Mouse (Mus musculus) adrenal gland, postnatal 36 days (tissue): Measurements from ENCODE around the gene Tmeff2. TPM values are rescaled to one million over a fixed set of nuclear protein-coding genes. Genes with fewer than 3 reads are reported as not detected.

ENCODE experiments used
- DNase-seq, 2 experiments: peaks; one replicate each; pipeline ENCODE4 v3.0.0; 2021; ENCODE audit warnings: mixed read lengths in 1 of 2
- microRNA-seq: library from miRNA; unstranded; fragments of <30 nt; microRNA quantifications from one replicate; pipeline ENCODE4 v1.2.0, GENCODE M21; 2021
- total RNA-seq, 2 experiments: library from RNA; stranded (reverse); gene quantifications; 2 replicates each; pipeline ENCODE4 v1.2.3; 2021

Gene Tmeff2
- total RNA-seq, 2 experiments from 2014 or later: 5.1 to 5.8 TPM

DNA sequence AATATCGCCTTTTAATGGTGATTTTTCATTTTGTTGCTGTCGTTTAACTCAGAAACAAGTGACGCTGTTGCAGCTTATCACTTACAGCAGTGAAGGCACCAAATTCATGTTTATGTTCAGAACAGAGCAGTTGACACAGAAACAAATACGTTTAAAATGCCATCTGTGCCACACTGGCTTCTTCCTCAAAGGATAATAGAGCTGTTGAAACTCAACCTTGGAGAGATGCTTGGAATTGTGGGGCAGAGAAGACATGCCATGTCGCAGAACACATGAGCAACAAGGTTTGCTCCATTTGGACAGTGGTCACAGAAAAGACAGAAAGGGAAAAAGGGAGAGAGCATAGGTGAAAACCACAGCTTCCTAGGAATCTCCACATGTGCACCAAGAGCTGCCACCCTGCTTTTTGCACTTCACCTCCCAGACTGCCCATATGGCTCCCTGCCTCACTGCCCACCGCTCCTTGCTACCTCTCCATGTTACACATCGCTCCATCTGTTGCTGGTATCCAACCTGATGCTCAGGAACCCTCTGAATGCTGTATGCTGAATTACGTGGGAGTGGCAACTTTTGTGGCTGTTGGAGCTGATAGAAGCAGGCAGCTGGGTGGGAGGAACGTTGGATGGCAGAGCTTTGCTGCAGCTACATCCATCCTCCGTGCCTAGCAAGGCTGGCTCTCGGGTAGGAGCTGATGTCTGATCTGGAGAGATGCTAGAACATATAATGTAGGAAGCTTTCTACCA, 298.8 kb downstream of the Tmeff2 start:
- DNase-seq: no peak

GRCm38 (mm10) chr1:51199954-51200353, 299.5 kb downstream of the Tmeff2 start:
- DNase-seq: no peak

GRCm38 (mm10) chr1:51215631-51216030, 315.2 kb downstream of the Tmeff2 start:
- DNase-seq: no peak

DNA sequence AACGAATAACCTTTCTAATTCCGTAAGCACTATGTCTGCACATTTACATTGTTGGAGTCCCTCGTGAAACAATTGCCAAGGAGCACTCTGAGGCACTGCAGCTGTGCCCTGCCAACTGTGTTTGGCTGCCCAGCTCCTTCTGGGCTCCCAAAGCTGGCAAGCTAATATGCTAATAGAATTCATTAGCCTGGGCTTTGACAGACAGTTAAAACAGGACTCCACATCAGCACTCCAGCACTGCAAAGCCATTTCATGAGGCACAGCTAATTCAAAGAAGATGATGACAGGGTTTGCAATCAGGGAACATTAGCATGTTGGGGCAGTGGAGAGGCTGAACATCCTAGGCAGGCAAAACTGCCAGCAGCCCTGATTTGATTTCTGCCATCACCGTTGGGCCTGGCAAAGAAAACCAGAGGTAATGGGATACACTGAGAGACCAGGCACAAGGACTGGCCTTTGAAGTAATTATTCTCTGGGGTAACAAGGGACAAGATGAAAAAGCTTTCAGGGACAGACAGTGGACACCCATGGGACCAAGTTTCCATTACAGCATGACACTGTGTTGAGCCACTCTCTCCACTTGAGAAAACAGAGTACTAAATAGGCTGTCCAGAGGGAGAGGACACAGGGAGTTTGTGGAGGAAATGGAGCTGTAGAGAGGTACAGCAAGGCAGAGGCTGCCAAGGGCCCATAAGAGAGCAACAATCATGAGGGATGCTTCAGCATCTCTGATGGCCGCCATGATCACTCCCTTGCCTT, 316.0 kb downstream of the Tmeff2 start:
- DNase-seq: peak; percentile 2 to 15

GRCm38 (mm10) chr1:51217227-51217626, 316.8 kb downstream of the Tmeff2 start:
- DNase-seq: no peak

GRCm38 (mm10) chr1:51225156-51225555, 324.7 kb downstream of the Tmeff2 start:
- DNase-seq: no peak

Small RNA genes lying within 50 kb of the gene (microRNA-seq; reads per million reads assigned to microRNA genes)
- gene Gm25736: not detected
